Mouse (Mus musculus): ENCODE data around the gene Tcap.

DNA sequence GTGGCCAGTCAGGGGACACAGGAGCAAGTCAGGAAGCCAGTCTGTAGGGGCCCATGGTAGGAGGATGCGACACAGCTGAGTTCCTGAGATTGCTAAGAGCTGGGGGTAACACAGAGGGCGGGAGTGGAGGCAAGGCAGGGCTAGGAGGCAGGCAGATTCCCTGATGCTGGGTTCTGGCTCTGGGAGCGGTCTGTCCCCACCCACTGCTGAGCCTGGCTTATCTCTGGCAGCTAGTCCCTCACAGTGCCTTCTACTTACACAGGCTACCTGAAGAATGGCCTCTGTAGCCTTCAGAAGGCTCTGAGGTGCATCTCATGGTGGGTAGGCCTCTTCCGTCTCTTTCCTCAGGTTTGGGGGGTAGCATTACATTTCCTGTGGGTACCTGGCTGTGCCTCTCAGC is 9.0 kb downstream of the Tcap start:
- TF ChIP-seq EP300 (IDR thresholded peaks at IDR 0.05; ENCODE audit: insufficient read depth, low read depth, low read length): no peak
- no peak for TF ChIP-seq POLR2A (IDR thresholded peaks at IDR 0.05; ENCODE audit: insufficient read depth, low read length)
- no peak for TF ChIP-seq CTCF (IDR thresholded peaks at IDR 0.05; ENCODE audit: low read depth, low read length)

Measured in ES-Bruce4 (cell line).